Mouse (Mus musculus) heart, adult 2 months (tissue): Measurements from ENCODE around the gene Zfp273. TPM values are rescaled to one million over a fixed set of nuclear protein-coding genes. Genes with fewer than 3 reads are reported as not detected.
"Not testable (repeated sequence)": the region's sequence is repeated elsewhere in the genome, so short reads cannot be mapped to it uniquely, and the experiment has no call there.

Experiments used
- DNase-seq, 2 experiments: peaks; one replicate each; pipeline ENCODE4 v3.0.0; 2021
- H3K27ac ChIP-seq: fragments of 200-600 bp; 2 replicates; pipeline ENCODE4 v1.8.1; 2022
- H3K27me3 ChIP-seq: fragments of 200-500 bp; 2 replicates; pipeline ENCODE4 v1.6.1; 2012; ENCODE audit warnings: mild to moderate bottlenecking, low read length, inconsistent platforms, mixed read lengths; ENCODE audit not compliant: control insufficient read depth, insufficient read depth
- H3K36me3 ChIP-seq: fragments of 200-500 bp; 2 replicates; pipeline ENCODE4 v1.6.1; 2012; ENCODE audit warnings: low read length, inconsistent platforms; ENCODE audit not compliant: control insufficient read depth, insufficient read depth
- H3K4me1 ChIP-seq: fragments of 200-500 bp; 2 replicates; pipeline ENCODE4 v1.6.1; 2011; ENCODE audit warnings: low read length; ENCODE audit not compliant: control insufficient read depth, insufficient read depth
- H3K4me3 ChIP-seq: fragments of 200-600 bp; 2 replicates; pipeline ENCODE4 v1.8.1; 2022
- H3K79me2 ChIP-seq: fragments of 200-500 bp; replicated peaks from 2 replicates; pipeline ENCODE4 v1.6.1; 2012; ENCODE audit warnings: mild to moderate bottlenecking, inconsistent platforms, low read length, moderate library complexity, mixed read lengths; ENCODE audit not compliant: control insufficient read depth, insufficient read depth
- H3K9ac ChIP-seq: fragments of 200-500 bp; 2 replicates; pipeline ENCODE4 v1.6.1; 2012; ENCODE audit warnings: low read depth, mild to moderate bottlenecking, control low read depth, inconsistent platforms, low read length, mixed read lengths
- CTCF ChIP-seq: fragments of 200-600 bp; IDR thresholded peaks from 2 replicates; pipeline ENCODE4 v1.8.1; 2022; ENCODE audit warnings: antibody characterized with exemption, mild to moderate bottlenecking, moderate library complexity
- EP300 ChIP-seq: fragments of 200-500 bp; IDR thresholded peaks from 2 replicates; pipeline ENCODE4 v1.6.1; 2011; ENCODE audit warnings: low read depth, low read length, control low read depth; ENCODE audit not compliant: insufficient read depth
- POLR2A ChIP-seq: fragments of 200-500 bp; IDR thresholded peaks from 2 replicates; pipeline ENCODE4 v1.6.1; 2011; ENCODE audit warnings: mild to moderate bottlenecking, low read depth, low read length, control low read depth; ENCODE audit not compliant: insufficient read depth
- WGBS: fragments of 180-500 bp; shearing (Covaris S2); methylation state at CpG from one replicate; pipeline ENCODE4 v1.1.7; 2018; 5-methylcytosine and 5-hydroxymethylcytosine counted together
- intact Hi-C: fragments of 180-260 bp; cut with DNase I; formaldehyde crosslinking; loops from one replicate; pipeline ENCODE4 v1.15.1; 2025
- long read RNA-seq: library from polyadenylated mRNA; stranded (forward); transcript quantifications from one replicate; pipeline ENCODE4 v2.0.0, GENCODE M21; 2021
- polyA plus RNA-seq: library from polyadenylated mRNA; depleted of rRNA; stranded (reverse); fragments of >200 nt; gene quantifications from 2 replicates; pipeline ENCODE4 v1.2.3, GENCODE M21; 2012; rRNA removed
- total RNA-seq, 2 experiments: library from RNA; stranded (reverse); gene quantifications; 2 replicates each; pipeline ENCODE4 v1.2.3; 2021

Gene Zfp273
- total RNA-seq (1 to 10 TPM; 1.5 to 1.6 TPM), polyA plus RNA-seq (0.37 and 1.4 TPM in 2 replicates)
- long read RNA-seq, partial matches to known transcripts: 0 of 3 reads
- long read RNA-seq, other reads (novel, unspliced or antisense): 0 of 3 reads

GRCm38 (mm10) chr13:67813710-67814660, at the start of gene Zfp273:
Gene Zfp273, plus strand, starts transcription at chr13:67813740.
- H3K27ac ChIP-seq: peak within 1 kb of the TSS; percentile 82
- WGBS: 2% methylated on average over 31 of the region's 31 CpGs
- H3K27me3 ChIP-seq: no peaks in the 10 kb centered on the region
- H3K4me3 ChIP-seq: peak within 1 kb of the TSS; percentile 88
- intact Hi-C loops: loop anchor here (1.0 to 10.0 kb wide), 6 partner anchors 35 to 709 kb away; partner anchors contain the start of genes Gm28557, Zfp493, Zfp65 and Zfp85
- TF ChIP-seq EP300 (no peak), CTCF (no peak), POLR2A (peak; percentile 38)
- no peaks in the 10 kb centered on the region for H3K79me2 ChIP-seq
- peaks cover 2% of the 10 kb centered on the region; the same call in 1 of the 2 replicates for H3K4me1 ChIP-seq
- peak; percentile 87 for DNase-seq
- H3K36me3 ChIP-seq: no peaks in the 10 kb centered on the region
- H3K9ac ChIP-seq: peak within 1 kb of the TSS; percentile 70

GRCm38 (mm10) chr13:67779265-67780221, 34.0 kb upstream of the Zfp273 start, which contains the start of gene Zfp493:
Gene Zfp493, plus strand, starts transcription at chr13:67779693.
- peak within 1 kb of the TSS; percentile 56 for H3K9ac ChIP-seq
- intact Hi-C loops: loop anchor here (2.0 kb wide), 2 partner anchors 25 to 33 kb away; partner anchors contain the start of genes Zfp273 and Zfp85
- TF ChIP-seq CTCF: no peak
- TF ChIP-seq POLR2A: peak; percentile 47; the same call in 1 of the 2 replicates
- peak within 1 kb of the TSS; percentile 64 for H3K27ac ChIP-seq
- H3K27me3 ChIP-seq: no peaks in the 10 kb centered on the region
- H3K4me3 ChIP-seq: peak within 1 kb of the TSS; percentile 69
- WGBS: 8% methylated on average over 26 of the region's 26 CpGs
- H3K79me2 ChIP-seq: no peaks in the 10 kb centered on the region
- no peaks in the 10 kb centered on the region for H3K4me1 ChIP-seq
- peak; percentile 69 to 70 for DNase-seq
- H3K36me3 ChIP-seq: no peaks in the 10 kb centered on the region

- DNase-seq: no peak
- no peaks in the 10 kb centered on the region for H3K36me3 ChIP-seq
- H3K27me3 ChIP-seq: no peaks in the 10 kb centered on the region
- intact Hi-C loops: no loop called here
- no peak overlapping the region for H3K4me3 ChIP-seq
- no peaks in the 10 kb centered on the region for H3K4me1 ChIP-seq
- H3K9ac ChIP-seq: no peak overlapping the region
- no peaks in the 10 kb centered on the region for H3K79me2 ChIP-seq
- H3K27ac ChIP-seq: no peak overlapping the region
- no peak for TF ChIP-seq EP300
- TF ChIP-seq CTCF: no peak
- TF ChIP-seq POLR2A: no peak
- 91% methylated on average over 10 of the region's 10 CpGs for WGBS
These were observed 21.6 kb upstream of the Zfp273 start for GRCm38 (mm10) chr13:67791921-67792455.

GRCm38 (mm10) chr13:67798618-67799017, 14.9 kb upstream of the Zfp273 start:
- WGBS: 91% methylated on average over 3 of the region's 3 CpGs

GRCm38 (mm10) chr13:67799151-67799550, 14.4 kb upstream of the Zfp273 start:
- intact Hi-C loops, H3K4me1 ChIP-seq: not testable (repeated sequence)
- 86% methylated on average over 3 of the region's 3 CpGs for WGBS

More at GRCm38 (mm10) chr13:67798618-67799017, 14.9 kb upstream of the Zfp273 start:
- Histone ChIP-seq H3K4me3 (no peak overlapping the region), H3K79me2 (no peaks in the 10 kb centered on the region), H3K4me1 (no peaks in the 10 kb centered on the region), H3K27ac (no peak overlapping the region), H3K36me3 (no peaks in the 10 kb centered on the region), H3K9ac (no peak overlapping the region), H3K27me3 (no peaks in the 10 kb centered on the region)
- intact Hi-C loops: no loop called here
- TF ChIP-seq EP300: no peak
- DNase-seq: no peak

More at GRCm38 (mm10) chr13:67799151-67799550, 14.4 kb upstream of the Zfp273 start:
- H3K79me2 ChIP-seq, H3K9ac ChIP-seq, H3K4me3 ChIP-seq, H3K27me3 ChIP-seq, H3K36me3 ChIP-seq, DNase-seq, H3K27ac ChIP-seq: not testable (repeated sequence)
